Mouse (Mus musculus): Measurements from ENCODE around the gene Rimbp3. TPM values are rescaled to one million over a fixed set of nuclear protein-coding genes. Genes with fewer than 3 reads are reported as not detected.
A peak's percentile ranks its signal among the peaks of the same experiment; 100 is the strongest.
"Not testable (repeated sequence)": the region's sequence is repeated elsewhere in the genome, so short reads cannot be mapped to it uniquely, and the experiment has no call there.

Rimbp3 gene
- polyA plus RNA-seq, 1 experiment from 2014 or later = 0.65 TPM

- H3K4me1 ChIP-seq (ENCODE audit: control insufficient read depth, insufficient read depth, low read length) = peaks cover 22% of the 10 kb centered on the region
- not testable (repeated sequence) for H3K36me3 ChIP-seq (ENCODE audit: control insufficient read depth, insufficient read depth, low read length); H3K4me2 ChIP-seq (replicated peaks; ENCODE audit: low read depth, low read length); H3K9me3 ChIP-seq (ENCODE audit: control insufficient read depth, low read depth, low read length); H3K4me3 ChIP-seq (ENCODE audit: low read depth, low read length); H3K9ac ChIP-seq (replicated peaks; ENCODE audit: low read depth, low read length); H3K27me3 ChIP-seq (ENCODE audit: control insufficient read depth, insufficient read depth, low read length); H3K27ac ChIP-seq (ENCODE audit: low read length); ATAC-seq (ENCODE audit: insufficient number of reproducible peaks, insufficient read depth, low FRiP score, low read depth)
- 89% methylated on average over 2 of the region's 2 CpGs for WGBS
Measured at GRCm38 (mm10) chr16:17231523-17231922, 23.1 kb downstream of the Rimbp3 start.

DNA sequence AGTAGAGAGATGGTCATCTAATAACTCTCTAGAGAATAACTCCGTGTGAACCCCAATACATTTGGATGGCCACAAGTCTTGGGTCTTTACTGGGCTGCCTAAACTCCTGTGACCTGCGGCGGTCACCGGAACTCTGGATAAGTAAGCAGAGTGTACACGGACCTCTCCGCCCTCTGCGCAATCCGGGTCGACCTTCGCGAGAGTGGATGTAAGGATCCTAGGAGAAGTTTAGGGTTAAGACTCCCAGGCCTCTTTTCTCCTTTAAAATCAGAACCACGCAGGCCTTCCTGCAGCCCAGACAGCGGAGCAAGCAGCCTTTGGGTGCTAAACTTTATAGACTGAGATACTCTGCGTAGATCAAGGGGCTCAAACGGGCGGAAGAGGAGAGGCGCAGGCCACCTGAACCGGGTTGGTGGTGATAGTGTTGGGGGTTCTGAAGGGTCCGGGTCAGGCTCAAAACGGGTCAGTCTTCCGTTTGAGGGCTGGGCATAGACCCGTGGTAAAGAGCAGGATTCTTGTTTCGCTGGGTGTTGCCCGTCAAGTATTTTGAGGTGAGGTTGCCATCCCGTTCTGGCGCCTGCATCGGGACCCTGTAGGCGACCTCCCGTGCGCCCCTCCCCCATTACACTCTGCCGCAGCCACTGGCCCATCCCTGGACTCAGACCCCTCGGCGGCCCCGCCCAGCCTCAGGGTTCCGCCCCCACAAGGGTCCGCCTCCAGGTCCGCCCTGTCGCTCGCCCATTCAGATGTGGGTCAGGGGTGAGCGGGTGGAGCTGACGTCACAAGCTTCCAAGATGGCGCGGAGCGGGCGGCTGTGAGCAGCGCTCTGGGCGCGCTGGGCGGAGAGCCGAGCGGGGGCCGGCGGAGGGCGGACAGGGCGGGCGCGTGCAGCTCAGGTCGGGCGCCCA lies 24.6 kb downstream of the Rimbp3 start, which contains the start of gene Hic2:
TSS of gene Hic2 (plus strand) at position 779 of the 908 bp plus-strand sequence.
- H3K27me3 ChIP-seq (ENCODE audit: control insufficient read depth, insufficient read depth, low read length) = no peaks in the 10 kb centered on the region
- H3K27ac ChIP-seq (ENCODE audit: low read length) = peak within 1 kb of the TSS; percentile 84
- peaks cover 22% of the 10 kb centered on the region for H3K4me1 ChIP-seq (ENCODE audit: control insufficient read depth, insufficient read depth, low read length)
- no peaks in the 10 kb centered on the region; the same call in 1 of the 2 replicates for H3K9me3 ChIP-seq (ENCODE audit: control insufficient read depth, low read depth, low read length)
- H3K4me2 ChIP-seq (replicated peaks; ENCODE audit: low read depth, low read length) = peak within 1 kb of the TSS; percentile 80
- H3K9ac ChIP-seq (replicated peaks; ENCODE audit: low read depth, low read length) = peak within 1 kb of the TSS; percentile 67
- peak; percentile 96 for ATAC-seq (ENCODE audit: insufficient number of reproducible peaks, insufficient read depth, low FRiP score, low read depth)
- 1% methylated on average over 56 of the region's 59 CpGs for WGBS
- H3K36me3 ChIP-seq (ENCODE audit: control insufficient read depth, insufficient read depth, low read length) = no peaks in the 10 kb centered on the region
- H3K4me3 ChIP-seq (ENCODE audit: low read depth, low read length) = peak within 1 kb of the TSS; percentile 74

DNA sequence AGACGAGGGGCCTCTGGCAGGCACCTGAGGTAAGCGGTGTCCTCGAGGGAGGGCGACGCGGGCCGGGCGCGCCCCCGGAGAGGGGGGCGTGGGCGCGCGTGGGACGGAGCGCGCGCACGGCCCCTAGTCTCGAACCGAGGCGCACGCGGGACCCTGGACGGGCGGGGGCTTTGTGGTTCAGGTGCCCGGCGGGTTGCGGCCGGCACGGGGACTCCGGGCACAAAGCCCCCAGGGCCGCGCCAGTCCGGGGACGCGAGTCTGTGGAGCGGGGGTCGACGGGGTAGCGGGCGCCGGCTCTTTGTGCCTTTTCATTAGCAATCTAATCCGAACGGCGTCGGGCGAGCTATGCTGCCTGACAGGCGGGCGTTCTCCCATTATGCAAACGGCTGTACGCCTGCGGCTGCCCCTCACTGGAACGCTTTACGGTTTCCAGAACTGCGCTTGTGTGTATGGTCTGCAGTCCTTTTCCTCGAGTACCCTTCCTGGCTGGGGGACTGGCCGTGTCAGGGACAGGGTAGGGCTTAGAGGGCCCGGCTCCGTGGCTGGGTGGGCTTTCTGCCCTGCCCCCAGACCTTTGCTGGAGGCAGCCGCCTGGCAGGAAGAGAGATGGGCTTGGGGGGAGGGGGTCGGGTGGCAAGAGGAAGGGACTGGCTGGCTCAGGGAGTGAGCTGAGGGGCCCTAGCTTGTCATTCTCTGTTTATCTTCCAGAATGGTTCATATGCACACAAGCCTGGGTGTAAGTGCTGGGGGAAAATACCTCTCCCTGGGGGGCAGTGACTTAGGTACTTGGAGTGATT lies 25.5 kb downstream of the Rimbp3 start:
- H3K27me3 ChIP-seq (ENCODE audit: control insufficient read depth, insufficient read depth, low read length) = no peaks in the 10 kb centered on the region
- peak overlapping the region; percentile 84 for H3K27ac ChIP-seq (ENCODE audit: low read length)
- H3K9ac ChIP-seq (replicated peaks; ENCODE audit: low read depth, low read length) = peak overlapping the region; percentile 67
- ATAC-seq (ENCODE audit: insufficient number of reproducible peaks, insufficient read depth, low FRiP score, low read depth) = peak; percentile 26
- no peaks in the 10 kb centered on the region for H3K36me3 ChIP-seq (ENCODE audit: control insufficient read depth, insufficient read depth, low read length)
- 1% methylated on average over 57 of the region's 62 CpGs for WGBS
- H3K4me2 ChIP-seq (replicated peaks; ENCODE audit: low read depth, low read length) = peak overlapping the region; percentile 78
- peak overlapping the region; percentile 74 for H3K4me3 ChIP-seq (ENCODE audit: low read depth, low read length)
- no peaks in the 10 kb centered on the region; the same call in 1 of the 2 replicates for H3K9me3 ChIP-seq (ENCODE audit: control insufficient read depth, low read depth, low read length)
- H3K4me1 ChIP-seq (ENCODE audit: control insufficient read depth, insufficient read depth, low read length) = peaks cover 22% of the 10 kb centered on the region

- Histone ChIP-seq H3K4me1 (ENCODE audit: control insufficient read depth, insufficient read depth, low read length) (peaks cover 25% of the 10 kb centered on the region), H3K27ac (ENCODE audit: low read length) (peak overlapping the region; percentile 84; the same call in 1 of the 2 replicates), H3K9ac (replicated peaks; ENCODE audit: low read depth, low read length) (peak overlapping the region; percentile 67), H3K27me3 (ENCODE audit: control insufficient read depth, insufficient read depth, low read length) (no peaks in the 10 kb centered on the region), H3K4me2 (replicated peaks; ENCODE audit: low read depth, low read length) (peak overlapping the region; percentile 78), H3K4me3 (ENCODE audit: low read depth, low read length) (peak overlapping the region; percentile 74), H3K36me3 (ENCODE audit: control insufficient read depth, insufficient read depth, low read length) (no peaks in the 10 kb centered on the region), H3K9me3 (ENCODE audit: control insufficient read depth, low read depth, low read length) (no peaks in the 10 kb centered on the region; the same call in 1 of the 2 replicates)
- whole genome bisulfite sequencing = 3% methylated on average over 12 of the region's 12 CpGs
- no peak for ATAC-seq (ENCODE audit: insufficient number of reproducible peaks, insufficient read depth, low FRiP score, low read depth)
Measured at GRCm38 (mm10) chr16:17234499-17234895, 26.1 kb downstream of the Rimbp3 start.

DNA sequence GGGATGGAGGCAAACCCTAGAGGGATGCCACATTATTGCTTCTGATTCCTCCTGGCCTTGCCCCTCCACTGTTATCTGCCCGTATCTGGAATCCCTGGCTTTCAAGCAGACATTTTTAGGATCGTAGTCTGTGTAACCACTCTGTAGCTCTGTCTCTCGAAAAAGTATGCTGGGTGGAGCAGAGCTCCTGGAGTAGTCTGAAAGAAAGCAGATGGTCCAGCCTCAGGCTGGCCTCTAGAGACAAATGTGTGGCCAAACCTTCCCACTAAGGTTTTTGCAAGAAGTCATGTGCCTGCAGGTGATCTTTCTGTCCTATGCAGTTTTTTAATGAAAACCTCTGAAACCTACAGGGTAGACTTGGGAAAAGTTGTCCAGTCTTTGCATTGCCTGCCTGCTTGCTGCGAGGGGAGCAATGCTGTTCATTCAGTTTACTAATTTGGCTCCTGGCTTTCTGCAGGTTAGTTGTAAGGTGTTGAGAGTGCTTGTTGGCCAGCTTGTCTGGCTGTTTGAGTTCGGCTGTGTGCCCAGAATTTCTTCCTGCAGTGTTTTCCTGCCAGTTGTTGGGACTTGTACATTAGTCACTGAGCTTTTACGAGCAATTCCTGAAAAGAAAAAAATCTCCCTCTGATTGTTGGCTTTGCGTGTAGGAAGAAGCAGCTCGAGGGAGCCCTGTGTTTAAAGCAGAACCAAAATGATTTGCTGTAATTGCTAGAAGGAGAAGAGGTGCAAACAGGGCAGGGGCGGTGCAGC lies 26.7 kb downstream of the Rimbp3 start:
- WGBS = 27% methylated on average over 9 of the region's 9 CpGs
- Histone ChIP-seq H3K4me1 (ENCODE audit: control insufficient read depth, insufficient read depth, low read length) (peaks cover 31% of the 10 kb centered on the region), H3K36me3 (ENCODE audit: control insufficient read depth, insufficient read depth, low read length) (no peaks in the 10 kb centered on the region), H3K9me3 (ENCODE audit: control insufficient read depth, low read depth, low read length) (no peaks in the 10 kb centered on the region), H3K4me2 (replicated peaks; ENCODE audit: low read depth, low read length) (peak overlapping the region; percentile 78), H3K9ac (replicated peaks; ENCODE audit: low read depth, low read length) (0 out of 2 replicates have a peak overlapping the region, but pooled peaks have one; percentile 67), H3K4me3 (ENCODE audit: low read depth, low read length) (peak overlapping the region; percentile 74), H3K27me3 (ENCODE audit: control insufficient read depth, insufficient read depth, low read length) (no peaks in the 10 kb centered on the region), H3K27ac (ENCODE audit: low read length) (peak overlapping the region; percentile 39)
- ATAC-seq (ENCODE audit: insufficient number of reproducible peaks, insufficient read depth, low FRiP score, low read depth) = no peak

DNA sequence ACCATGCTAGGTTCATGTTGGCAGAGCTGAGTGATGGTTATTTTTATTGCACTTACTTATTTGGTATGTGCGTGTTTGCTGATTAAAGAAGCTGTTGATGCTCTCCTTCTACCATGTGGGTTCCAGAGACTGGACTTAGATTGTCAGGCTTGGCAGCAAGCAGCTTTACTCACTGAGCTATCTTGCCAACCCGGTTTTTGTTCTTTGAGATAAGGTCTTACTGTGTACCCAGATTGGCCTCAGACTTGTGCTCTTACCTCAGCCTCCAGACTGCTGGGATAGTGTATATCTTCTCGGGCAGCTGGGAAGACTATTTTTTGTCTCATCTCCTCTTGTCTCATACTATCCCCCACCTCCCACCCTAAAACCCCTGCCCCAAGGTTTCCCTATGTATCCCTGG lies 29.2 kb downstream of the Rimbp3 start:
- Histone ChIP-seq H3K27ac (ENCODE audit: low read length) (no peak overlapping the region), H3K27me3 (ENCODE audit: control insufficient read depth, insufficient read depth, low read length) (no peaks in the 10 kb centered on the region), H3K4me1 (ENCODE audit: control insufficient read depth, insufficient read depth, low read length) (peaks cover 31% of the 10 kb centered on the region), H3K9me3 (ENCODE audit: control insufficient read depth, low read depth, low read length) (no peaks in the 10 kb centered on the region), H3K4me3 (ENCODE audit: low read depth, low read length) (no peak overlapping the region), H3K4me2 (replicated peaks; ENCODE audit: low read depth, low read length) (no peak overlapping the region), H3K36me3 (ENCODE audit: control insufficient read depth, insufficient read depth, low read length) (no peaks in the 10 kb centered on the region), H3K9ac (replicated peaks; ENCODE audit: low read depth, low read length) (no peak overlapping the region)
- WGBS = 67% methylated on average over 3 of the region's 3 CpGs
- ATAC-seq (ENCODE audit: insufficient number of reproducible peaks, insufficient read depth, low FRiP score, low read depth) = no peak

DNA sequence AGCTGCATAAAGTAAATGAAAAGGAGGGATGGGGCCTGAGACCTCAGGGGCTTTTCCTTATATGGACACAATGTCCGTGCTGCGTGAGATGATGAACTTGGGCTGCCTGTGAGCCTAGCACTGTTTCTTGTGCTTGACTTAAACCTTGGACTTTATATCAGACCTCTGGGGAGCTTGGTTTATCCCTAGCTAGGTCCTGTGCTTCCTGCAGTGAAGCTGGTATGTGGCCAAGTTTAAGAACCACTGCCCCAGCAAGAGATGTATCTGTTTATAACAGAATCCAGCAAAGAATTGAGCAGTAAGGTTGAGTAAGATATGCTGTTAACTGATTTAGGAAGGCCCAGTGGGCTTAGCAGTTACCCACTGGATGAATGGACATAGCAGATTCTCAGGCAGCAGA lies 31.0 kb downstream of the Rimbp3 start:
- H3K27ac ChIP-seq (ENCODE audit: low read length) = peak overlapping the region; percentile 16; the same call in 1 of the 2 replicates
- no peak for ATAC-seq (ENCODE audit: insufficient number of reproducible peaks, insufficient read depth, low FRiP score, low read depth)
- no peak overlapping the region for H3K4me2 ChIP-seq (replicated peaks; ENCODE audit: low read depth, low read length)
- no peak overlapping the region for H3K9ac ChIP-seq (replicated peaks; ENCODE audit: low read depth, low read length)
- peaks cover 28% of the 10 kb centered on the region for H3K4me1 ChIP-seq (ENCODE audit: control insufficient read depth, insufficient read depth, low read length)
- H3K36me3 ChIP-seq (ENCODE audit: control insufficient read depth, insufficient read depth, low read length) = no peaks in the 10 kb centered on the region
- no peaks in the 10 kb centered on the region for H3K27me3 ChIP-seq (ENCODE audit: control insufficient read depth, insufficient read depth, low read length)
- H3K9me3 ChIP-seq (ENCODE audit: control insufficient read depth, low read depth, low read length) = no peaks in the 10 kb centered on the region
- H3K4me3 ChIP-seq (ENCODE audit: low read depth, low read length) = no peak overlapping the region
- WGBS = 64% methylated on average over 2 of the region's 2 CpGs

- WGBS = 34% methylated on average over 1 of the region's 1 CpGs
- ATAC-seq (ENCODE audit: insufficient number of reproducible peaks, insufficient read depth, low FRiP score, low read depth) = no peak
- H3K4me2 ChIP-seq (replicated peaks; ENCODE audit: low read depth, low read length) = no peak overlapping the region
Measured at GRCm38 (mm10) chr16:17243731-17244130, 35.3 kb downstream of the Rimbp3 start.

More at GRCm38 (mm10) chr16:17243731-17244130, 35.3 kb downstream of the Rimbp3 start:
- H3K9me3 ChIP-seq (ENCODE audit: control insufficient read depth, low read depth, low read length) = no peaks in the 10 kb centered on the region
- H3K27me3 ChIP-seq (ENCODE audit: control insufficient read depth, insufficient read depth, low read length) = no peaks in the 10 kb centered on the region
- H3K36me3 ChIP-seq (ENCODE audit: control insufficient read depth, insufficient read depth, low read length) = no peaks in the 10 kb centered on the region
- H3K9ac ChIP-seq (replicated peaks; ENCODE audit: low read depth, low read length) = no peak overlapping the region
- H3K27ac ChIP-seq (ENCODE audit: low read length) = no peak overlapping the region; the same call in 1 of the 2 replicates
- peaks cover 10% of the 10 kb centered on the region for H3K4me1 ChIP-seq (ENCODE audit: control insufficient read depth, insufficient read depth, low read length)
- no peak overlapping the region for H3K4me3 ChIP-seq (ENCODE audit: low read depth, low read length)

Measured in stomach, embryonic 14.5 days (tissue).